Mouse (Mus musculus) cerebellum, postnatal 36 days (tissue): ENCODE data around the gene Npy.

Source experiments
- DNase-seq, 2 experiments: peaks; one replicate each; pipeline ENCODE4 v3.0.0; 2021 to 2022; ENCODE audit warnings: mixed read lengths in 2 of 2

Gene Npy

DNA sequence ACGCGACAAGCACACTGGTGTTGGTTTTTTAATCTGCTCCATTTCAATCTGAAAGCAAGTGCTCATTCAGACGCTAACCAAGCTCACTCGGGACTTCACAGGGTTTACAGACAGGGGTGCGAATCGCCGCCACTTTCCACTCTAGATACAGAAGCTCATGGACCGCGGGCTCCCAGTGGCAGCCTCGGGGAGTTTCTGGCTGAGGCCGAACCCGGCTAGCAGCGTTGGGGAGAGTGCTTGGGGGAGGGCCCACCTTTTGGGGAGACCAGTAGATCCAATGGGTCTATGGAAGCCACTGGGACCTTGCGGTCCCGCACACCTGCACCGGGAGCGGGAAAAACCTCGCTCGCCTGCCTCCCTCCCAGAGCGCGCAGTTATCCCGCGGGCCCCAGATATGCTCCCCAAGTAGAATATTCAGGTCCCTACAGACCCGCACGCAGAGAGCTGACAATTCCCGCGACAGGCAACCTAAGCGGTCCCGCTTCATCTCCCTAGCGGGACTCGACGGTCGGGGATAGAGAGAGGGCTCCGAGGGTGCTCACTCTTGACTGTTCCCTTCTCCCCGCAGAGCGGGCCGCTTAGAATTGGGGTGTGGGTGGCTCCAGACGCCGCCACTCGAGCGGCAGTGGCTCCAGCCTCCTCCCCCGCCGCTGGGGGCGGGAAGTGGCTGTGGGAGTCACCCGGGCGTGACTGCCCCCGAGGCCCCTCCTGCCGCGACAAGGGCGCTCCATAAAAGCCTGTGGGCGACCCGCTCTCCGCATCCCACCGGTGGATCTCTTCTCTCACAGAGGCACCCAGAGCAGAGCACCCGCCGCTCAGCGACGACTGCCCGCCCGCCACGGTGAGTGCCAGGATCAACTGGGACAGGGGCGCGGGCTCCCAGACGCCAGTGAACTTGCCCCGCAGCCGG lies at the start of gene Npy:
Gene Npy, plus strand, starts transcription at position 750 of the 910 bp plus-strand sequence.
- peak in 1 of 2 experiments; percentile 4 for DNase-seq

GRCm38 (mm10) chr6:49775006-49775405 lies 47.5 kb upstream of the Npy start:
- no peak for DNase-seq

GRCm38 (mm10) chr6:49778109-49778508 lies 44.4 kb upstream of the Npy start:
- peak; percentile 7 to 10 for DNase-seq

DNA sequence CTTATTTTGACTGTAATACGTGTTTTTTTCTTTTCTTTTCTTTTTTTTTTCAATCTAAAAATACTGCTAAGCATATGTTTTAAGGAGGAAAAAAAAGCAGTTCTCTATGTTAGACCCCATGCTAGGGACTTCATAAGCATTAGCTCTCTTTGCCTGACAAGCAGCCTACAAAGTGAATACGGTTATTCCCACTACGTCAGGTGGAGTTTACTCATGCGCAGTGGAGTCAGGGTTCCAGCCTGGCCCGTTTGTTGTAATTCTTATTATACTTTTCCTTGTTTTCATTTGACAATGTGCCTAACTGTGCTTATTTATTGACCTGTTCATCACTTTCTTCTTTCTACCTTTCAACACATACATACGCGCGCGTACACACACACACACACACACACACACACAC lies 43.8 kb upstream of the Npy start:
- no peak for DNase-seq

DNA sequence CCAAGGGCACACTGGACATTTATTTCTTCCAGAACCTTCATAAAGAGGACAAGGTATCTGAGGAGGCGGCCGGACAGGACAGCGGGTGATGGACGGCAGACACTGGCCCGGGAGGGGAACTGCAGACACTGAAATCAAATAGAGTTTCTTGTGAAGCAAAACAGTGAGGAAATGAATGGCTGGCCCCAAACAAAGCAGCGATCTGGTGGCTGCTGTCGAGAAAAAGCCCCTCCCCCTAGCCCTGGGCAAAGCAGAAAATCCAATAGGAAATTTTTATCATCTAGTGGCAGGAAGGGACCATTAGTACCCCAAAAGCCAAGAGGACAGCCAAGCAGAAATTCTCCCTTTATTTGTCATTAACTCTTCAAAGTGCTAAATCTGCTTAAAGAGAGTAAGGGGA lies 42.9 kb upstream of the Npy start:
- DNase-seq, result no peak

DNA sequence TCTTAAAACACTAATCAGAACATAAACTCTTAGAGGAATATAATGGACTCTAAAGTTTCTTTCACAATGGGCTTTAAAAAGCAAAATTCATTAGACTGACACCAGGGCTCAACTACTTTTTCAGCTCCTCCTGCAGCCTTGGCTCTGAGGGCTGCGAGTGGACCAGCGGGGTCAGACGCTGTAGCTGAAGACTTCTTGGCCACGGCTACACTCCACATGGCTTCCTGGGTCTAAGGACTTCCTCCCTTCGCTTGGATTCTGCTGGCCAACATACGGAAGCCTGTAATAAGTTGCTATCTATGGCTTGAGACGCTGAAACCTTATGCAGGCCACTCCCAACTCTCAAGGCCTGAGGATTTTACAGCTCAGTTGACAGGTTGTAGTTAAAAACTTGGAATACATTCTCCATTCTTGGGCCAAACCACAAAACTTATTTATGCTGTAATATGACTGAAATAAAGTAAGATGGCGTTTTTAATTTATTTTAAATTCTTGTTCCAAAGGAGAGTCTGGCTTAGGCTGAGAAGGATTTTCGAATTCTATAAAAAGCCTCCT lies 41.6 kb upstream of the Npy start:
- no peak for DNase-seq

GRCm38 (mm10) chr6:49781852-49782251 lies 40.7 kb upstream of the Npy start:
- no peak for DNase-seq

DNA sequence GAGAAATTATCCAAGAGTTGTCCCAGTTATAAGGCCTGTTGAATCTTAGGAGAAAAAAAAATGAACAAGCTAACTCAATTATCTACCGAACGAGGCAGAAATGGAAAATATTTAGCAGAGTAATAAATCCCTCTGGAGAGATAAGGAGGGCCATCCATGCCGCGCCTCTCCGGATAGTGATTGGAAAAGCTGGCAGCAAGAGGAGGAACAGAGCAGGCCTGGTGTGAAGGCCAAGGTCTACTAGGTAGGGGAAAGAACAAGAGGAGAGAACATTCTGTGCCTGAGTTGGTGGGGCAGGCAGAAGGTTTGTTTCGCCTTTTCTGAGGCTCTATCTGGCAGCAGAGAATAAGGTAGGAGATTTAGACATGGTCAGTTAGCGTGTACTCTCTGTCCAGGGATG lies 39.8 kb upstream of the Npy start:
- no peak for DNase-seq

- no peak for DNase-seq
Measured at GRCm38 (mm10) chr6:49792524-49792923, 30.0 kb upstream of the Npy start.

- DNase-seq, result no peak
Measured at GRCm38 (mm10) chr6:49804105-49804504, 18.4 kb upstream of the Npy start.

GRCm38 (mm10) chr6:49808076-49808475 lies 14.4 kb upstream of the Npy start:
- no peak for DNase-seq

GRCm38 (mm10) chr6:49817183-49817582 lies 5.3 kb upstream of the Npy start:
- DNase-seq, result no peak

GRCm38 (mm10) chr6:49817625-49818024 lies 4.9 kb upstream of the Npy start:
- no peak for DNase-seq

DNA sequence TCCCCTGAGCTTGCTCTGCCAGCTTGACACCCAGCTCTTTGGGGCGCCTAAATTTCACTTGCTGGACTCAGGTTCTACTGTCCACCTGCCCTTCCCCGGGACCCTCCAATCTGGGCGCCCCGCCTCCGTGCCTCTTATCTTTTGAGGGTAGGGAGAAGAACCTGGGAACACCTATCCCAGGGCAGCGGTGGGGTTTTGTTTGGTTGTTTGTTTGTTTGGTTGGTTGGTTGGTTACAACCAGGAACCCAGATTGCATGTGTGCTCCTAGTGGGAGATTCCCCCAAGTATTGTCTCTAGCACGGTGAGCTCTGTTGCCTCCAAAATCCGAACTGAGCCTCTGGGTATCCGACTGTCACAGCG lies 341 bp downstream of the Npy start:
- DNase-seq, result no peak

DNA sequence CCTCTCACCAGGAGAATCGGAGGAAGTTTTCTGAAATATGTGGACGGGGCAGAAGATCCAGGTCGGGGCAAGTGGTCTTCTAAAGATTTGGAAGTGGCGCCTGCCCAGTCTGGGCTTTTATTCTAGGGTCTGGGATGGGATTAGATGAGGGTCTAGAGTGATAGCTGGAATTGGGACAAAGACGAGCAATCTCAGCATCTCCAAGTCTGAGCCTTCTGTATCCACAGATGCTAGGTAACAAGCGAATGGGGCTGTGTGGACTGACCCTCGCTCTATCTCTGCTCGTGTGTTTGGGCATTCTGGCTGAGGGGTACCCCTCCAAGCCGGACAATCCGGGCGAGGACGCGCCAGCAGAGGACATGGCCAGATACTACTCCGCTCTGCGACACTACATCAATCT lies 861 bp downstream of the Npy start:
- no peak for DNase-seq

DNA sequence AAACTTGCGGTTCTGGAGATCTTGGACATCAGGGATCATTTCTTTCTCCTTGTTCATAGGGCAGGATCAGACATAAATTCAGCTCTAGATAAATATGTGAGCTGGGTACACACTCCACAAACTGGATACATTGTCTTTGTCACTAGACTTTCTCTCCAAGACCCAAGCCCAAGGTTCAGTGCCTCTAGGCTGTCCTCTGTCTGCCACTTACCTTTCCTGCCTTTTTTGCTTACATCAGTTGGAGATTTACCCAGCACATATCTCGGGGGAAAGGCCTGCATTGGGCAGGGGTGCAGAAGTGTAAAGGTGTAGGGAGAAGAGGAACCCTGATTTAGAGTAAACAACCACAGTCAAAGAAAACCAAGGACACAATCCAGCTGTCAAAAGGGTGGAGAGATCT lies 1.3 kb downstream of the Npy start:
- no peak for DNase-seq

DNA sequence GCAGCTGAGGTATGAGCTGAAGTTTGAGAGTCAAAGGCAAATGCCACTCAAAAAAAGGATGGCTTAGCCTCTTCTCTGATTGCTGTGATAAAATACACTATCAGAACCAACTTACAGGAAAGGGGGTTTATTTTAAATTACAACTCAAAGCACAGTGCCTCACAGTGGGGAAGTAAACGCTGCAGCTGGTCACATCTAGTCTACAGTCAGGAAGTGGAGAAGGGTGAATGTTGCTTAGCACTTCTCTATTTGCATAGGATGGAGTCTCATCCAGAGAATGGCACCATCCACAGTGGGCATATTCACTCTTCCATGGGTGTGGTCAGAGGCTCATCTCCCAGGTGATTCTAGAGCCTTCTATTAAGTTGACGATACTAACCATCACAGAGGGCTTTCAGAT lies 9.1 kb downstream of the Npy start:
- DNase-seq, result no peak

- DNase-seq, result no peak
Measured at GRCm38 (mm10) chr6:49856830-49857229, 34.3 kb downstream of the Npy start.

- no peak for DNase-seq
Measured at GRCm38 (mm10) chr6:49867571-49867970, 45.1 kb downstream of the Npy start.

- DNase-seq, result no peak
Measured at GRCm38 (mm10) chr6:49871071-49871470, 48.6 kb downstream of the Npy start.

- DNase-seq, result no peak
Measured at GRCm38 (mm10) chr6:49873556-49873955, 51.0 kb downstream of the Npy start.

DNA sequence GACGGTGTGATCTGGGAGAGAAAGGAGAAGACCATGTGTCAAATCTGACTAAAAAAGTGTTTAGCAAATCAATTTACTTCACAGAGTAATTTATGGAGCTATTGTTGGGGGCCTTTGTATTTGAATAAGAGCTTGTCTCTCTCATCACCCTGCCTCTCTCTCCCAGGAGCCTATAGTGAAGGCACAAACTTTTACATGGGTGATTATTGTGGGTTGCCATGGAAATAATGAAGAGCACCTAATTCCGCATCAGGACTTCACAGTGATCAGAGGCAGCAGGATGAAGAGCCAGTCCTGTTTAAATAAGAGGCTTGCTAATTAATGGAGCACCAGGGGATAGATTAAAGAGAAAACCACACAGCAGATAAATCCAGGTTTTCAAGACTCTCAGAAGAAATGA lies 52.6 kb downstream of the Npy start:
- no peak for DNase-seq

DNA sequence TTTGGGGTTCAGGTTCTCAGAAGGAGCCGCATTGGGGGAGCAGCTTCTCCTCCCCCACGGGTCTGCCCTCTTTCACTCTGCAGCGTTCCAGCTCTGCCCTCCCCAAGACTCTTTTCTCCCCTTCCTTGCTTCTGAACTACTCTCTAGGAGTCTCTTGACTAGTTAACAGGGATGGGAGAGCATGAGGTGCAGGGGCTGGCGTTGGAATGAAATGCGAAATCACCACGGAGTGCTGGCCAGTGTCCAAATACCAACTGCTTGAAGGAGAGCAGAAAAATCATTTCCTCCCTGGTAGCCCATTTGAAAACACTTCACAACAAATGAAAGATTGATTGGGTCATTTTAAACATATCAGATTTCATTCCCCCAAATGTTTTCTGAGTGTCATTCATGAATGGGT lies 53.3 kb downstream of the Npy start:
- no peak for DNase-seq
